Mouse (Mus musculus) limb, embryonic 15.5 days (tissue): ENCODE data around the gene Isg20l2. TPM values are rescaled to one million over a fixed set of nuclear protein-coding genes. Genes with fewer than 3 reads are reported as not detected.
"Not testable (repeated sequence)": the region's sequence is repeated elsewhere in the genome, so short reads cannot be mapped to it uniquely, and the experiment has no call there.

Experiments used
- ATAC-seq: fragments of 200-750 bp; cut with Nextera tagmentation; 2 replicates; pipeline ENCODE4 v1.8.0; 2017; ENCODE audit warnings: low read depth, moderate TSS enrichment; ENCODE audit not compliant: insufficient number of reproducible peaks, low FRiP score, low TSS enrichment
- H3K27ac ChIP-seq: fragments of 300-500 bp; sonication (generic); 2 replicates; pipeline ENCODE4 v1.5.1; 2015; ENCODE audit warnings: moderate library complexity, mild to moderate bottlenecking, inconsistent platforms
- H3K27me3 ChIP-seq: fragments of 300-500 bp; sonication (generic); 2 replicates; pipeline ENCODE4 v1.6.1; 2015; ENCODE audit warnings: inconsistent platforms
- H3K36me3 ChIP-seq: fragments of 300-500 bp; sonication (generic); 2 replicates; pipeline ENCODE4 v1.6.1; 2015; ENCODE audit warnings: inconsistent platforms
- H3K4me1 ChIP-seq: fragments of 300-500 bp; sonication (generic); 2 replicates; pipeline ENCODE4 v1.6.1; 2015; ENCODE audit warnings: inconsistent platforms
- H3K4me2 ChIP-seq: fragments of 300-500 bp; sonication (generic); 2 replicates; pipeline ENCODE4 v1.6.1; 2015; ENCODE audit warnings: mild to moderate bottlenecking, inconsistent platforms
- H3K4me3 ChIP-seq: fragments of 300-500 bp; sonication (generic); 2 replicates; pipeline ENCODE4 v1.5.1; 2015; ENCODE audit warnings: mild to moderate bottlenecking, inconsistent platforms
- H3K9ac ChIP-seq: fragments of 300-500 bp; sonication (generic); 2 replicates; pipeline ENCODE4 v1.6.1; 2015; ENCODE audit warnings: inconsistent platforms
- H3K9me3 ChIP-seq: fragments of 300-500 bp; sonication (generic); 2 replicates; pipeline ENCODE4 v1.6.1; 2016; ENCODE audit warnings: inconsistent platforms
- WGBS: fragments of 180-500 bp; shearing (Covaris S2); methylation state at CpG from one replicate; pipeline ENCODE4 v1.1.7; 2015; 5-methylcytosine and 5-hydroxymethylcytosine counted together
- polyA plus RNA-seq: library from polyadenylated mRNA; unstranded; fragments of >200 nt; fragmentation: Nextera tagmentation; extraction: Ambion mirVana; gene quantifications from 2 replicates; pipeline ENCODE4 v1.2.1, GENCODE M21; 2015

The Isg20l2 gene
- polyA plus RNA-seq: 48.5 and 56.0 TPM in 2 replicates

DNA sequence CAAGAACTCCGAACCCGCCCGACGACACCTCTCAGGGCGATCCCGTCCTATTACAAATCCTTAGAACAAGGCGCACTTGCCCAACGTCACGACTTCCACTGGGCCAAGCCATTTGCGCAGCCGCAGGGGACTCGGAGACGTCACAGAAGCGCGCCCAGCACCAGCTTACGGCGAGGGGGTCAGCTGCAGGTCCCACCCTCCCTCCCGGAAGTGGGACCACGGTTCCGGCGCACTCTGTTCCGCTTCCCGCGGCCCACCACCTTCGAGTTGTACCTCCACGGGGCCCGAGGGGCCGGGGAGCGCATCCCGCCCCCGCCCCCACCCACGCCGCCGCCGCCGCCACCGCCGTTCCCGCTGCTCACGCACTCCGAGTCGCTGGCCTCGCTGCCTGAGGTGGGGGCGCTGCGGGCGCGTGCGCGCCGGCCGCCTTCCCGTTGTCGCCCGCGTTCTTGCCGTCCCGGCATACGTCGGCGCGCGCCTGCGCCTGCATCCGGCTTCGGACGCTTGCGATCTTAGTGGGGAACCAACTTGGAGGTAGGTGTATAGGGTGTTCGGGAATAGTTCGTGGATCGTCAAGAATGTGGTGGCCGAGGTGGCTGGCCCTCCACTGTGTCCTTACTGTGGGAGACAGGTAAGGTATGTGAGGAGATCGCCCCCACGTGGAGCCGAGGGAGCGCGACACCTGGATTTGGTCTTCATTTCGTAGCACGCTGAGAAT lies at the start of gene Isg20l2, which contains the start of gene Rrnad1:
Isg20l2 (plus strand) TSS at position 237 of the 718 bp plus-strand sequence.
Rrnad1 (minus strand) TSS at position 640 of the 718 bp plus-strand sequence.
- Histone ChIP-seq H3K4me3 (peak within 1 kb of the TSS; percentile 94), H3K27me3 (no peaks in the 10 kb centered on the region), H3K4me2 (peak within 1 kb of the TSS; percentile 69), H3K27ac (peak within 1 kb of the TSS; percentile 93), H3K36me3 (peaks cover 52% of the 10 kb centered on the region), H3K4me1 (peaks cover 32% of the 10 kb centered on the region), H3K9ac (peak within 1 kb of the TSS; percentile 86), H3K9me3 (no peaks in the 10 kb centered on the region)
- under 1% methylated on average over 66 of the region's 78 CpGs for WGBS
- ATAC-seq: peak; percentile 97

DNA sequence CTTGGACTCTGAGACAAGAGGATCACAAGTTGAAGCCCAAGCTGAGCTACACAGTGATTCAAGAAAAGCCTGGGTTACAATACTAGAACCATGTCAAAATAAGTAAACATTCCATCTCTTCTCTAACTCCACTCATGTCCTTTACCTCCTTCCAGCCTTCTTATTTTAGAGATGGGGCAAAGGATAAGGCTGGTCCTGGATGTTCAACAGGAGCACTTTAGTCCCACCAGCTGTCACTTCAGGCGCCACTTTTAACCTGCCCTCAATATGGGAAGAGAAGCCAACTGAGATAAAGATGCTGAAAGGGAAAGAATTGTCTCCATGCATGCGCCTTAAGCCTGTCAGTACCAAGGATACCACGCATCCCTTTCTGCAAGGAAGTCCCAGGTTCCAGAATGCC lies 45.8 kb upstream of the Isg20l2 start:
- peaks cover 20% of the 10 kb centered on the region for H3K4me1 ChIP-seq
- peak overlapping the region; percentile 96 for H3K9ac ChIP-seq
- H3K4me3 ChIP-seq: peak overlapping the region; percentile 99
- H3K27ac ChIP-seq: peak overlapping the region; percentile 92
- H3K36me3 ChIP-seq: peaks cover 11% of the 10 kb centered on the region
- H3K9me3 ChIP-seq: no peaks in the 10 kb centered on the region
- ATAC-seq: no peak
- WGBS: 0% methylated on average over 3 of the region's 3 CpGs
- peak overlapping the region; percentile 69 for H3K4me2 ChIP-seq
- no peaks in the 10 kb centered on the region for H3K27me3 ChIP-seq

DNA sequence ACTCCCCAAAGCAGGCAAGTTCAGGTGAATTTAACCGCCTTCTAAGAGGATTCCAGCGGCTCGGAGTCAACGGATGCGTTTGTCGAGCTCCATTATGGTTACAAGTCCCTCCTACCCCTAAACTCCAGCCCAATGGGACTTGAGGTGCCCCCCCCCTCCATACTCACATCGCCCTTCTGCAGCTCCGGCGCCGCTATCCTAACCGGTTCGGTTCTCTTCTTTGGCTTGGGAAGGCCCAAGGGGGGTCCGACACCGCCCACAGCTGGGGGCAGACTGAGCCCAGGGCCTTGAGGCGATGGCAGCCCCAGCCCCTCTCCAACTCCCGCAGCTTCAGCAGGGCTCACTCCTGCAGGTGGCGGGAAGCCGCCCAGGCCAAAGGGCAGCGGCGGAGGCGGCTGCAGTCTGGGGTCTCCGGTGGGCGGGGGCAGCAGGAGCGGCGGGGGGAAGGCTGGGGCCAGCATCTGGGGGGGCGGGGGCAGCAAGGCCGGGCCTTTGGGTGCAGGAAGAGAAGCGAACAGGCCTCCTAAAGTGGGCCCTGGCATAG lies 45.3 kb upstream of the Isg20l2 start:
- H3K9ac ChIP-seq: peak overlapping the region; percentile 96
- ATAC-seq: no peak
- H3K4me1 ChIP-seq: peaks cover 20% of the 10 kb centered on the region
- peak overlapping the region; percentile 92 for H3K27ac ChIP-seq
- H3K27me3 ChIP-seq: no peaks in the 10 kb centered on the region
- H3K4me2 ChIP-seq: peak overlapping the region; percentile 69
- peak overlapping the region; percentile 99 for H3K4me3 ChIP-seq
- no peaks in the 10 kb centered on the region for H3K9me3 ChIP-seq
- WGBS: under 1% methylated on average over 27 of the region's 28 CpGs
- H3K36me3 ChIP-seq: peaks cover 10% of the 10 kb centered on the region

DNA sequence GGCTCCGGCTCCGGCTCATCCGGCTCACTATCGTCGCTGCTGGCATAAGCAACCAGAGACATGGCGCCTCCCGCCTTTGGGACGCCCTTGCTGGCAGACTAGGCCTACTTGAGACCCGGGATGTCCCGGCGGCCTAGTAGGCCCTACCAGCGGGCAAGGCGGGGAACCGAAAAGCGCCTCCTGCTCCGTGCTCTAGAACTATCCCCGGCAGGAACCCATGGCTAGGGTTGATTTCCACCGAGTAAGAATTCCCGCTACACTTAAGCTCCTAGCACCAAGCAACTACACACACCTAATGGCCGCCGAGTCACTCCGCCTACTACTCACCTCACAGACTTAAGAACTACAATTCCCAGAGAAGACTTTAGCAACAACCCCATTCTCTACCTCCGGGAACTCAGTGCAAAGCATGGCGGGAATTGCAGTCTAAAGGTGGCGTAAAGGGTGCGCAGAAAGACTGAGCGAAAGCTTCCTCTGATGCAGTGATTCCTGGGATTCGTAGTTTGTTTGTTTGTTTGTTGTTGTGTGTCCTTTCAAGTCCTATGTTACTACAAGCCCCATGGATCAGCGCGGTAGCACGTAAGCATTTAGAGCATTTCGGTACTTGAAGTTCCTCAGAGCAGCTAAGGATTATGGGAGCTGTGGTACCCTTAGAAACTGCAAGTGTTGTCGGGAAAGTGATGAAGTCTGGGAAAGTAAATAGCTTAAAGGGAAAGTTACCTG lies 44.7 kb upstream of the Isg20l2 start, which contains the start of gene Prcc:
Prcc (minus strand) TSS at position 328 of the 723 bp plus-strand sequence.
- H3K4me2 ChIP-seq: peak within 1 kb of the TSS; percentile 69
- peak within 1 kb of the TSS; percentile 99 for H3K4me3 ChIP-seq
- peak within 1 kb of the TSS; percentile 92 for H3K27ac ChIP-seq
- H3K27me3 ChIP-seq: no peaks in the 10 kb centered on the region
- under 1% methylated on average over 33 of the region's 33 CpGs for WGBS
- peak within 1 kb of the TSS; percentile 96 for H3K9ac ChIP-seq
- H3K9me3 ChIP-seq: no peaks in the 10 kb centered on the region
- H3K36me3 ChIP-seq: peaks cover 4% of the 10 kb centered on the region
- ATAC-seq: peak; percentile 99
- H3K4me1 ChIP-seq: peaks cover 20% of the 10 kb centered on the region

DNA sequence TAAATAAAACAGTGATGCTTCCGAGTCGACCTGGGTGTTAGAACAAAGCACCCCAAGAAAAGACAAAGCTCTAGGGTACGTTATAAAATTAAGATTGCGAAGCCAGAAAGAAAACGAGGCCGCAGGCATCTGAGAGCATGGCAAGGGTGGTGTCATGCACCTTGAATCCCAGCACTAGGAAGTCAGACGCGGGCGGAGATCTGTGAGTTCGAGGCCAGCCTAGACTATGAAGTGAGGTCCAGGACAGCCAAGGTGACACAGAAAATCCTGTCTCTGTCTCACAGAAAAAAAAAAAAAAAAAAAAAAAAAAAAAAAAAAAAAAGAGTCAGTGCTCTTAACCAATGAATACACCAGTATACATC lies 44.1 kb upstream of the Isg20l2 start:
- Histone ChIP-seq H3K9ac (peak overlapping the region; percentile 96; the same call in 1 of the 2 replicates), H3K27ac (peak overlapping the region; percentile 51; the same call in 1 of the 2 replicates), H3K36me3 (no peaks in the 10 kb centered on the region), H3K4me2 (peak overlapping the region; percentile 48), H3K27me3 (no peaks in the 10 kb centered on the region), H3K4me3 (peak overlapping the region; percentile 99), H3K4me1 (peaks cover 20% of the 10 kb centered on the region), H3K9me3 (no peaks in the 10 kb centered on the region)
- WGBS: 11% methylated on average over 10 of the region's 10 CpGs
- ATAC-seq: no peak

DNA sequence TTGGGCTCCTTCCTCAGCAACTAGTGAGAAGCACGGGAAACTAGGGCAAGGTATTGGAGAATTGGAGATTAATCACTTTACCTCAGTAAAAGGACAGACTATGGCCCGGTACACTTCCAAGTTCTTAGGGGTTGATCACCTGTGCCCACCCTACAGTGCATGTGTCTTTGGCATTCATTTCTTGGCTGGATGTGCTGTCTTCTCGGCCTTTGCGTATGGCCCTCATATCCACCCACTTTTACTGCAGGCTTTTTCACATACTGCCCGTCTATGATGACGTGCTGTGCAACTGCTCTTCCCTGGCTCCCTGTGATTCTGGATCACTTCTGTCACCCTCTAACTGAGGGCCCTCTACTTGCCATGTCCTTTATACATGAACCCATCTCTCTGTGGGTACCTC lies 43.7 kb upstream of the Isg20l2 start:
- Histone ChIP-seq H3K9ac (no peak overlapping the region), H3K27ac (no peak overlapping the region), H3K36me3 (no peaks in the 10 kb centered on the region), H3K4me1 (peaks cover 20% of the 10 kb centered on the region), H3K4me2 (0 out of 2 replicates have a peak overlapping the region, but pooled peaks have one; percentile 48), H3K27me3 (no peaks in the 10 kb centered on the region), H3K4me3 (peak overlapping the region; percentile 99), H3K9me3 (no peaks in the 10 kb centered on the region)
- 79% methylated on average over 6 of the region's 6 CpGs for WGBS
- ATAC-seq: no peak

DNA sequence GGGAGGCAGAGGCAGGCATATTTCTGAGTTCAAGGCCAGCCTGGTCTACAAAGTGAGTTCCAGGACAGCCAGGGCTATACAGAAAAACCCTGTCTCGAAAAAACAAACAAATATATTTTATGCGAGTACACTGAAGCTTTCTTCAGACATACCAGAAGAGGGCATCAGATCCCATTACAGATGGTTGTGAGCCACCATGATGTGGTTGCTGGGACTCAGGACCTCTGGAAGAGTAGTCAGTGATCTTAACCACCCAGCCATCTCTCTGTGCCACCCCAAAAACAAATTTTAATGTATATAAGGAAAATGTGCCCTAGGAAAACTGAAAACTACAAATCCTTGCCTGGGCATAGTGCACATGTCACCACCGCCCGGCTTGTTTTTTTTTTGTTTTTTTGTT lies 42.7 kb upstream of the Isg20l2 start:
- WGBS: 82% methylated on average over 4 of the region's 4 CpGs
- H3K9ac ChIP-seq, H3K9me3 ChIP-seq, H3K36me3 ChIP-seq, H3K27ac ChIP-seq, H3K4me2 ChIP-seq, ATAC-seq, H3K27me3 ChIP-seq, H3K4me3 ChIP-seq: not testable (repeated sequence)
- H3K4me1 ChIP-seq: peaks cover 20% of the 10 kb centered on the region

DNA sequence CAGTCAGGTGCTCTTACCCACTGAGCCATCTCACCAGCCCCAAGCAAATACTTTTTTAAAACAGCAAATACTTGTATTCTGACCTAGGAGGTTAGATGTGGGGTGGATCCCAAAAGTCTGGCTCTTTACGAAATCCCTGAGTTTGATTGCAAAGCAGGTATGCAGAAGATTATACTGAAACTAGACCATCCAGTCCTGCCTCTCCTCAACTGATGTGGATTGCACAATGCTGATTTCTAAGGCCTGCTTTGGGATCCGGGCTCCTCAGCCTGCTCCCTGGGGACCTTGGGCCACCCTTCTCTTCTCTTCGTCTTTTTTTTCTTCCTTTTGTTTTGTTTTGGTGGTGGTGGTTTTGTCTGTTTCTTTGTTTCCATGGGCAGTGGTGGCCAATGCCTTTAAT lies 38.6 kb upstream of the Isg20l2 start:
- no peak for ATAC-seq
- 73% methylated on average over 3 of the region's 3 CpGs for WGBS
- Histone ChIP-seq H3K4me2 (no peak overlapping the region), H3K4me3 (no peak overlapping the region), H3K4me1 (0 out of 2 replicates have a peak, but pooled peaks cover 1% of the 10 kb centered on the region), H3K27me3 (no peaks in the 10 kb centered on the region), H3K9ac (no peak overlapping the region), H3K36me3 (no peaks in the 10 kb centered on the region), H3K27ac (no peak overlapping the region), H3K9me3 (no peaks in the 10 kb centered on the region)

DNA sequence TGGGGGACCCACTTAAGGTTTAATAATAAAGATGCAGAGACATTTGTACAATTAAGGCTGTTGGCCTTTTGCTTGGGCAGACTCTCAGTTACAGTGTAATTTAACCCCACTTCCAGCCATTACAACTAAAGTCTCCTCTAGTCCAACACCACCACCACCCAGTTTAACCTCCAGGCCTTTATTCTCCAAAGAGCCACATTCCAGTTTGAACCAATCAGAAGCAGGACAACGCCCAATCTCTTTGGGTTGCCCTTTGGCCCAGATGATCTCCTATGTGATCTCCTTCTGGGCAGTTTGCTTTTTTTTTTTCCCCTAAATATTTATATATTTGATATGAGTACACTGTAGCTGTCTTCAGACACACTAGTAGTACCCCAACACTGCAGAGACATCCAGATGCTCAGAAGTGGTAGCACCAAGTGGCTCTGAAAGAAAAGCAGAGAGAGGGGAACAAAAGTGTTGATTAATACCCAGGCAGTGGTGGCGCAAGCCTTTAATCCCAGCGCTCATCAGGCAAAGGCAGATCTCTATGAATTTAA lies 36.7 kb upstream of the Isg20l2 start:
- H3K4me3 ChIP-seq: no peak overlapping the region
- no peaks in the 10 kb centered on the region for H3K36me3 ChIP-seq
- 73% methylated on average over 3 of the region's 3 CpGs for WGBS
- no peak overlapping the region for H3K9ac ChIP-seq
- H3K9me3 ChIP-seq: no peaks in the 10 kb centered on the region
- no peaks in the 10 kb centered on the region for H3K4me1 ChIP-seq
- no peak for ATAC-seq
- no peak overlapping the region for H3K4me2 ChIP-seq
- no peaks in the 10 kb centered on the region for H3K27me3 ChIP-seq
- H3K27ac ChIP-seq: no peak overlapping the region

DNA sequence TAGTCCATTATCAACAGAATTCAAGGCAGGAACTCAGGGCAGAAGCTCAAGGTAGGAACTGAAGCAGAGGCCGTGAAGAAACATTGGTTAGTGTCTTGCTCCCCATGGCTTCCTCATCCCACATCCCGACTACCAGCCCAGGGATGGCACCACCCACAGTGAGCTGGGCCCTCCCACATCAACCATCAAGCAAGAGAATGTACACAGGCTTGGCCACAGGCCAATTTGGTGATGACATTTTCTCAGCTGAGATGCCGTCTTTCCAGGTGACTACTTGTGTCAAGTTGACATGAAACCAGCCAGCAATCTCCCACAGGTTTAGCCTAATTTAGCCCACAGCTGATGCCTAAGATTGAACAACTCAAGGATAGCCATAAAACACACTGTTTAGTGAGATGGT lies 30.8 kb upstream of the Isg20l2 start:
- Histone ChIP-seq H3K4me3 (no peak overlapping the region), H3K36me3 (no peaks in the 10 kb centered on the region), H3K4me1 (no peaks in the 10 kb centered on the region), H3K9ac (no peak overlapping the region), H3K27ac (no peak overlapping the region), H3K27me3 (no peaks in the 10 kb centered on the region), H3K4me2 (no peak overlapping the region), H3K9me3 (no peaks in the 10 kb centered on the region)
- 63% methylated on average over 3 of the region's 3 CpGs for WGBS
- ATAC-seq: no peak

DNA sequence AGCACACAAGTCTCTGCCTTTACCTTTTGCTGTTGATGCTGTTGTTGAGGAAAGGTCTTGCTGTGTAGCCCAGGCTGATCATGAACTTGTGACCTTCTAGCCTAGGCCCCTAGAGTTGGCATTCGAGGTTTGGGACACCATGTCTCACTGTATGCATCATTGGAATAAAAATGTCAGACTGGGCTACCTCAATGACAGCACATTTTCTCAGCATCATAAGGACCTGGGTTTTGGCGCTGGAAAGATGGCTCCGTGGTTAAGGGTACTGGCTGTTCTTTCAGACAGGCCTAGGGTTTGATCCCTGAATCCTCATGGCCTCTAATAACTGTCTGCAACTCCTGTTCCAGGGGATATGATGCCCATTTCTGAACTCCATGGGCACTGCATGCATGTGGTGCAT lies 30.3 kb upstream of the Isg20l2 start:
- no peaks in the 10 kb centered on the region for H3K4me1 ChIP-seq
- no peak overlapping the region for H3K4me2 ChIP-seq

More for the DNA sequence above, 30.3 kb upstream of the Isg20l2 start:
- no peaks in the 10 kb centered on the region for H3K9me3 ChIP-seq
- 80% methylated on average over 3 of the region's 3 CpGs for WGBS
- no peak overlapping the region for H3K4me3 ChIP-seq
- no peaks in the 10 kb centered on the region for H3K27me3 ChIP-seq
- H3K27ac ChIP-seq: no peak overlapping the region
- H3K9ac ChIP-seq: no peak overlapping the region
- ATAC-seq: no peak
- no peaks in the 10 kb centered on the region for H3K36me3 ChIP-seq
